Mouse (Mus musculus): Measurements from ENCODE around the gene Ikzf1. TPM values are rescaled to one million over a fixed set of nuclear protein-coding genes. Genes with fewer than 3 reads are reported as not detected.

Gene Ikzf1
- polyA plus RNA-seq, 1 experiment from 2014 or later, result 1.9 TPM

DNA sequence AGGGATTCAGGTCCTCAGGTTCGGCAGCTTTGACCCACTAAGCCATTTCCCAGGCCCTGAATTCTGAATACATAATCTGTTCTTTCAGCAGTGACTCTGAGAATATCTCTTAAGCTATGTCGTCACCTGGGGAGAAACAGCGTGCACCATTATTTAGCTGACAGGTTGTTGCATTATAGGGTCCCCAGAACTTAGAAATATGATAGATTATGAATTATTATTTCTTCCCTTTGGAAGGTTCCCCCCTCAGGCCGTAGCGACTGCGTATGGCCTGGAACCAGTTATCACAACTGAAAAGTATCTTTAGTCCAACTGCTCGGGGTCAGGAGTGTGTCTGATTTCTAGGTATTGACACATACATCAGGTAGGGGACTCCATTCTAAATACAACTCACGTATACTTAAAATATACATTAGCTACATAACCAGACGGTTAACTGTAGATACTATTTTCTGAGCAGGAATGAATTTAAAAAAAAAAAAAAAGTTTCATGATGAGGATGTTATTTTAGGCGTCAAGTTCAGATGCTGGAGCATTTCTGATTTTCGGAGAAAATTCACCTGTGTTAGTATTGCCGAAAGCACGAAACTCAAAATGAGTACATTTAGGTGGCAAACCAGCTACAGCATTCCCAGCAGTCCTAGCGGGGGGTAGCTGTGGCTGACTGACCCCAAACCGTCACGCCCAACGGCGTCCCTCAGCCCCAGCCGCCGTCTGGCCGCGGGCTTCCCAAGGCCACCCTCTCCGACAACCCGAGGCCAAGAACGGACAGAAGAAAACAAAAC is 123.4 kb downstream of the Ikzf1 start:
- Histone ChIP-seq H3K9ac (ENCODE audit: low read depth, low read length) (peak overlapping the region; percentile 85), H3K27ac (ENCODE audit: low read length) (peak overlapping the region; percentile 46), H3K27me3 (replicated peaks; ENCODE audit: control insufficient read depth, insufficient read depth, low read length) (no peaks in the 10 kb centered on the region), H3K4me2 (ENCODE audit: low read depth, low read length) (peak overlapping the region; percentile 56), H3K9me3 (ENCODE audit: control insufficient read depth, low read length) (no peaks in the 10 kb centered on the region), H3K36me3 (ENCODE audit: control insufficient read depth, insufficient read depth, low read length) (no peaks in the 10 kb centered on the region), H3K4me3 (ENCODE audit: low read length) (peak overlapping the region; percentile 69), H3K4me1 (ENCODE audit: control insufficient read depth, insufficient read depth, low read length) (peaks cover 11% of the 10 kb centered on the region)
- ATAC-seq, result peak; percentile 81
- WGBS, result 8% methylated on average over 25 of the region's 25 CpGs

DNA sequence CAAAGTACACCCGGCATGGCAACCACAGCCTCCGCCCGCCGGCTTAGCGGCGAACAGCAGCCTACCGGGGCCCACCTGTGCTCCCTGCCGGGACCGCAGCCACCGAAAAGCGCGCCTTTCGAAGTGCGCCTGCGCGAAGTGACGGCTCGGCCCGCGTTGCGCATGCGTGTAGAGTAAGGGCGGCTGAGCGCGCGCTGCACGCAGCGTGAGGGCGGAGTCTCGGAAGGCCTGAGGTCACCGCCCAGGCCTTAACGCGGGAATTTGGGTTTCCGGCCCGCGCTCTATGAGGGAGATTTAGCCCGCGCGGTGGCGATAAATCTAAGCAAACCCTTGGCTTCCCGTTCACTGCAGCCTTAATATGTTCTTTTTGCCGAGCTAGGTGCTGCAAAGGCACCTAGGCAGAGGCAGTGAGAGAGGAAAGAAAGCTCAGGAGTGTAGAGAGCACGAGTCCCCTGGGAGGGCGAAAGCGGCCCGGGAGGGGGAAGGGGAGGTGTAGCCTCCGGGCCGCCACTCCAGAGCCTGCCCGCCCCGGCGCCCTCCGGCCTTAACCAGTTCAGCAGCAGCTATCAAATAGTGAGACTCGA is 124.1 kb downstream of the Ikzf1 start, which contains the start of gene Fignl1:
TSS of gene Fignl1 (minus strand) at position 143 of the 584 bp plus-strand sequence.
- Histone ChIP-seq H3K27ac (ENCODE audit: low read length) (peak within 1 kb of the TSS; percentile 99), H3K4me3 (ENCODE audit: low read length) (peak within 1 kb of the TSS; percentile 69)
- under 1% methylated on average over 53 of the region's 53 CpGs for WGBS

DNA sequence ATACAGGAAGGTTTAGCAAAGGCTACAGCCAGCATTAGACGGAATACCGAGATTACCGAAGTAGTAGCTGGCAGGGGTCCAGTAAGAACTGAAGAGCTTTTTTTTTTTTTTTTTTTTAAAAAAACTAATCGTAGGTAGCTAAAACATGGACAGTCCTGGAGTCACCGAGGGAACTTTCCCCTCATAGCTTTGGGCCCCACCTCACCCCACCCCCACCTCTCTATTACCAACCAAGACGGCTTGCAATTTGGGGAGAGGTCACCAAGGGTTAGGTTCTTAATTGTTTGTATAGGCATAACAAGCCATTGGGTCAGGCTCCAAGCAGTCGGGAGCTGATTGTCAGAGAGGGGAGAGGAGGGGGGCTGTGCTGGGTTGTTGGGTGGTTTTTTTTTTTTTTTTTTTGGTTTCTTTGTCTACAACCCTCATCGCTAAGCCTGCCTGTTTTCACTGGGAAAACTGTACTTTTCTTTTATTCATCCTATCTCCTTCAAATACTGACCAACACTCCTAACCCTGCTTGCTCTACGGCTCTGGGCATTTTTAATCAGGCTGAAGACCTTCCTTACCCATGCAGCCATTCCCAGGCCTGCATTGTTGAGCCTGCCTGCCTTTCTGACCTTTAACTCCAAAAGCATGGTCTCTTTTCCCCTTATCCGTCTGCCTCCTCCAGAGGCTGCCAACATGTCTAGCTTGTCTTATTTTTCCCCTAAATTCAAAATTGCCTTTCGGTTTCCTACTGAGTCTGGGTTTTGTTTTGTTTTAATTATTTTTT is 124.8 kb downstream of the Ikzf1 start:
- ATAC-seq, result peak; percentile 39
- Histone ChIP-seq H3K4me2 (ENCODE audit: low read depth, low read length) (peak overlapping the region; percentile 92), H3K27ac (ENCODE audit: low read length) (peak overlapping the region; percentile 99), H3K9me3 (ENCODE audit: control insufficient read depth, low read length) (no peaks in the 10 kb centered on the region), H3K36me3 (ENCODE audit: control insufficient read depth, insufficient read depth, low read length) (no peaks in the 10 kb centered on the region), H3K4me3 (ENCODE audit: low read length) (peak overlapping the region; percentile 69), H3K4me1 (ENCODE audit: control insufficient read depth, insufficient read depth, low read length) (peaks cover 11% of the 10 kb centered on the region), H3K9ac (ENCODE audit: low read depth, low read length) (peak overlapping the region; percentile 85), H3K27me3 (replicated peaks; ENCODE audit: control insufficient read depth, insufficient read depth, low read length) (no peaks in the 10 kb centered on the region)
- 12% methylated on average over 11 of the region's 11 CpGs for WGBS

More for the DNA sequence above, 124.1 kb downstream of the Ikzf1 start, which contains the start of gene Fignl1:
- no peaks in the 10 kb centered on the region for H3K27me3 ChIP-seq (replicated peaks; ENCODE audit: control insufficient read depth, insufficient read depth, low read length)
- H3K9me3 ChIP-seq (ENCODE audit: control insufficient read depth, low read length), result no peaks in the 10 kb centered on the region
- H3K9ac ChIP-seq (ENCODE audit: low read depth, low read length), result peak within 1 kb of the TSS; percentile 85
- H3K4me1 ChIP-seq (ENCODE audit: control insufficient read depth, insufficient read depth, low read length), result peaks cover 11% of the 10 kb centered on the region
- H3K36me3 ChIP-seq (ENCODE audit: control insufficient read depth, insufficient read depth, low read length), result no peaks in the 10 kb centered on the region
- ATAC-seq, result peak; percentile 98
- H3K4me2 ChIP-seq (ENCODE audit: low read depth, low read length), result peak within 1 kb of the TSS; percentile 92

DNA sequence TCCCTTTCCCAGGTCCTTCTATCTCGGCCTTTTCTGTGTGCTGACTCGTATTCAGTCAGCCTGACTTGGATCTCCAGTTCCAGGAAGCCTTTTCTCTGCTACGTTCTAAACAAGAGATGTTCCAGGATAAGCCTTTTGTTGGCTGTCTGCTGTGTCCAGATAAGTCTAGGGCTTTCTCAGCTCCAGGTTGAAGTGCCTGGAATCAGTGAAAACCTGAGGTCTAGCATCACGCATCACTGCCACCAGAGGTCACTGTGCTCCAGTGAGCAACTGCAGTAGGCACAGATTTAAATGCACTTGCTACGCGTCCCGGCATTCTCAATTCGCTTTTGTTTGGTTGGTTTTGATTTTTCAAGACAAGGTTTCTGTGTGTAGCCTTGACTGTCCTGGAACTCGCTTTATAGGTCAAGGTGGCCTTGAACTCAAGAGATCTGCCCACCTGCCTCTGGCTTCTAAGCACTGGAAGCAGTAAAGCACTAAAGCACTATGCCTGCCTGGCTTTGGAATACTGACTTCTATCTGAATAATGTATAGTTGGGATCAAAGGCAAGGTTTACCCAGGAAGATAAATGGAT is 127.2 kb downstream of the Ikzf1 start:
- Histone ChIP-seq H3K4me3 (ENCODE audit: low read length) (no peak overlapping the region), H3K4me1 (ENCODE audit: control insufficient read depth, insufficient read depth, low read length) (peaks cover 11% of the 10 kb centered on the region), H3K36me3 (ENCODE audit: control insufficient read depth, insufficient read depth, low read length) (no peaks in the 10 kb centered on the region), H3K27ac (ENCODE audit: low read length) (no peak overlapping the region), H3K9ac (ENCODE audit: low read depth, low read length) (peak overlapping the region; percentile 41; the same call in 1 of the 2 replicates), H3K27me3 (replicated peaks; ENCODE audit: control insufficient read depth, insufficient read depth, low read length) (no peaks in the 10 kb centered on the region), H3K4me2 (ENCODE audit: low read depth, low read length) (0 out of 2 replicates have a peak overlapping the region, but pooled peaks have one; percentile 32), H3K9me3 (ENCODE audit: control insufficient read depth, low read length) (no peaks in the 10 kb centered on the region)
- WGBS, result 22% methylated on average over 9 of the region's 9 CpGs
- 0 out of 2 replicates have a peak, but pooled peaks have one; percentile 10 for ATAC-seq

DNA sequence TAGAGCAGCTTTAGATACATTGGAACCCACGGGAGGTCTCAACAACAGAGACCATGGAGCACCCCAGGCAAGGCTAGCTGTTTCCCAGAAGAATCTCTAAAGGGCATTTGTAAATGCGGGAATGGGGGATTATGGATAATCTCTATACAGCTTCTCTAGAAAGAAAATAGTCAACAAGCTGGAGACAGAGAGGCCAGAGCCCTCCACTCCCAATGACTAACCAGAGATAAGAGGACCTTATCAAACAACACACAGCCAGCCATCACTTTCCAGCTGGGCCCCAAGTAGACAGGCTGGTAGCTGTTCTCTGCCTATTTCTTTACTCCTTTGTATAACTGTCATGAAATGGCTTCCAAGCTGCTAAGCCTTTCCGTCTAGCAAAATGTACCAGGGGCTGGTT is 130.9 kb downstream of the Ikzf1 start:
- Histone ChIP-seq H3K27me3 (replicated peaks; ENCODE audit: control insufficient read depth, insufficient read depth, low read length) (no peaks in the 10 kb centered on the region), H3K4me3 (ENCODE audit: low read length) (no peak overlapping the region), H3K4me1 (ENCODE audit: control insufficient read depth, insufficient read depth, low read length) (peaks cover 4% of the 10 kb centered on the region), H3K9ac (ENCODE audit: low read depth, low read length) (no peak overlapping the region), H3K9me3 (ENCODE audit: control insufficient read depth, low read length) (no peaks in the 10 kb centered on the region), H3K36me3 (ENCODE audit: control insufficient read depth, insufficient read depth, low read length) (no peaks in the 10 kb centered on the region), H3K27ac (ENCODE audit: low read length) (no peak overlapping the region), H3K4me2 (ENCODE audit: low read depth, low read length) (no peak overlapping the region)
- peak; percentile 62 for ATAC-seq
- WGBS, result 53% methylated on average over 3 of the region's 3 CpGs

DNA sequence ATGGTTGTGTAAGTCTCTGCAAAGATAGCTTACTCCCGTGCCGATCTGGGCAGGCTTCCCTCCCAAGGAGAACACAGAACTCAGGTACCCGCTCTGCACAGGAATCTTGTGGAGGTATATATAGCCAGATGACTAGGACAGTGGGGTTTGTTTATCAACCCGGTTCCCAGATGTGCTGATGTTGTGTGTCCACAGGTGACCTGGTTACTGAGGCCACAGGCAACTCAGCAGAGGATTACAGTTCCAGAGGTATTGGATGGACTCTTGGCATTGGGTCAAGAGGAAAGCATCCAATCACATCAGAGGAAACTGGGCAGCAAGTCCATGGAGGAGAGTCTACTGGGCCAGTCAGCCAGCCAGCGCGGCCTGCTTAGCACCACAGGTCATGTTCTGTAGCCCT is 134.0 kb downstream of the Ikzf1 start:
- Histone ChIP-seq H3K4me2 (ENCODE audit: low read depth, low read length) (no peak overlapping the region), H3K9ac (ENCODE audit: low read depth, low read length) (no peak overlapping the region), H3K4me3 (ENCODE audit: low read length) (no peak overlapping the region), H3K27ac (ENCODE audit: low read length) (no peak overlapping the region), H3K27me3 (replicated peaks; ENCODE audit: control insufficient read depth, insufficient read depth, low read length) (no peaks in the 10 kb centered on the region), H3K4me1 (ENCODE audit: control insufficient read depth, insufficient read depth, low read length) (peaks cover 22% of the 10 kb centered on the region), H3K36me3 (ENCODE audit: control insufficient read depth, insufficient read depth, low read length) (no peaks in the 10 kb centered on the region), H3K9me3 (ENCODE audit: control insufficient read depth, low read length) (no peaks in the 10 kb centered on the region)
- ATAC-seq, result no peak
- WGBS, result 84% methylated on average over 6 of the region's 6 CpGs

DNA sequence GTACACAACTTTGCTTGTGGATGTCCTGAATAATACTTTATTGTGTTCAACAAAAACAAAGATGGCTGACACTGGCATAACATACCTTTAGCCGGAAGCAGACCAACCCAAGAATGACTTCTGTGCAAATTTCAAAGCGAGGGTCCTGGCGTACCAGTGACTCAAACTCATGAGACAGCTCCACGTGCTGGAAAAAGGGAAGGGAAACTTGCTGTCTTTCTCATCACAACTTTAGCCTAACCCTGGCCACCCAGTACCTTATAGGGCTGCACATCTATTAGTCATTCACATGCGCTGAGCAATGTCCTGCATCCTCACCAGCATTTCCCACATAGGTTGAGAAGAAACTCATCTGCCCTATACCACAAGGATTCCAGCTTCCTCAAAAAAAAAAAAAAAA is 134.4 kb downstream of the Ikzf1 start:
- Histone ChIP-seq H3K4me2 (ENCODE audit: low read depth, low read length) (no peak overlapping the region), H3K9ac (ENCODE audit: low read depth, low read length) (no peak overlapping the region), H3K36me3 (ENCODE audit: control insufficient read depth, insufficient read depth, low read length) (no peaks in the 10 kb centered on the region), H3K27me3 (replicated peaks; ENCODE audit: control insufficient read depth, insufficient read depth, low read length) (no peaks in the 10 kb centered on the region), H3K9me3 (ENCODE audit: control insufficient read depth, low read length) (no peaks in the 10 kb centered on the region), H3K4me3 (ENCODE audit: low read length) (no peak overlapping the region), H3K27ac (ENCODE audit: low read length) (no peak overlapping the region), H3K4me1 (ENCODE audit: control insufficient read depth, insufficient read depth, low read length) (peaks cover 25% of the 10 kb centered on the region)
- no peak for ATAC-seq
- WGBS, result 94% methylated on average over 5 of the region's 5 CpGs

DNA sequence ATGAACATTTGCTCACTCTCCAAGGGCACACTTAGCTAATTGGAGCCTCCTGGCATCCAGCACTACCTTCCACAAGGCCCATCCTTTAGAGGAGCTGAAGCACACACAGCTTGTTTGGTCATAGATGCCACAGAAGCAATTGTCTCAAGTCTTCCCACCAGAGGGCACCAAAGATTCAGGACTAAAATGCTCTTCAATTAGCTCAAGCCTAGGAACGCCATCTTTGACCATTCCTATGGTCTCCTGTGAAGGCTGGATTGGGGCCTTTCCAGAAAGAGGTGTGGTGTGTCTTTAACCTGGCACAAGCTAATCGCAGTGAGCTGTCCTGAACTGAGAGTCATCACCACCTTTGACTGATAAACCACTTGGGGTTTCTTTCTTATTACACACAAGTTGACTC is 135.4 kb downstream of the Ikzf1 start:
- Histone ChIP-seq H3K4me3 (ENCODE audit: low read length) (no peak overlapping the region), H3K27ac (ENCODE audit: low read length) (peak overlapping the region; percentile 86), H3K9ac (ENCODE audit: low read depth, low read length) (no peak overlapping the region), H3K27me3 (replicated peaks; ENCODE audit: control insufficient read depth, insufficient read depth, low read length) (no peaks in the 10 kb centered on the region), H3K9me3 (ENCODE audit: control insufficient read depth, low read length) (no peaks in the 10 kb centered on the region), H3K4me1 (ENCODE audit: control insufficient read depth, insufficient read depth, low read length) (peaks cover 30% of the 10 kb centered on the region), H3K4me2 (ENCODE audit: low read depth, low read length) (no peak overlapping the region), H3K36me3 (ENCODE audit: control insufficient read depth, insufficient read depth, low read length) (no peaks in the 10 kb centered on the region)
- peak; percentile 46 for ATAC-seq
- WGBS, result 5% methylated on average over 2 of the region's 2 CpGs

DNA sequence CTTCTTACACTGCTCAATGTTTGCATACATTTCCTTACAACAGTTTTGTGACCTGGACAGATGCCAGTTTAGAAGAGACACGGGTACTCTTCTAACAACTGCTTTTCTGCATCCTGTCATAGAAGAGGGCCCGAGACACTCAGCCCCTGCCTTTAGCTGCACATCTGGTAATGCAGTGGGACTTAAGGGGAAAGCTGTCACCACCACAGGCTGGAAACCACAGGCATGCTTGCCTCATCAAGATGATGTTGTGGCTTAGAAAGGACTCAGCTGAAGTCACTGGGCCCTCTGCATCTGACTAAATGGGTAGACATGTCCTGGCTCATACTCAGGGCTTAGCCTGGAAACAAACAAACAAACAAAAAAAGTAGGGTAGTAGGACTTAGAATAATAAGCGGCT is 135.9 kb downstream of the Ikzf1 start:
- Histone ChIP-seq H3K27me3 (replicated peaks; ENCODE audit: control insufficient read depth, insufficient read depth, low read length) (no peaks in the 10 kb centered on the region), H3K4me1 (ENCODE audit: control insufficient read depth, insufficient read depth, low read length) (peaks cover 30% of the 10 kb centered on the region), H3K27ac (ENCODE audit: low read length) (peak overlapping the region; percentile 86), H3K4me3 (ENCODE audit: low read length) (no peak overlapping the region), H3K36me3 (ENCODE audit: control insufficient read depth, insufficient read depth, low read length) (no peaks in the 10 kb centered on the region), H3K9me3 (ENCODE audit: control insufficient read depth, low read length) (no peaks in the 10 kb centered on the region), H3K4me2 (ENCODE audit: low read depth, low read length) (no peak overlapping the region), H3K9ac (ENCODE audit: low read depth, low read length) (no peak overlapping the region)
- ATAC-seq, result 0 out of 2 replicates have a peak, but pooled peaks have one; percentile 3
- 58% methylated on average over 3 of the region's 3 CpGs for WGBS

Data from intestine, embryonic 16.5 days (tissue).